Mouse (Mus musculus) adrenal gland, adult 8-10 months (tissue): ENCODE measurements at regions not wholly inside any gene's neighbourhood (a gene's known extent, or its start where the extent isn't known, plus 50 kb on each side); places are given as distances from the start of the nearest gene placed in this dataset.

Source experiments
- DNase-seq: peaks from one replicate; pipeline ENCODE4 v3.0.0; 2022

- no peak for DNase-seq
These were observed 91.4 kb upstream of the Selenok start for GRCm38 (mm10) chr14:29876668-29877067.

GRCm38 (mm10) chr14:29877671-29878422, 90.3 kb upstream of the Selenok start:
- no peak for DNase-seq

- DNase-seq, result no peak
These were observed 89.7 kb upstream of the Selenok start for GRCm38 (mm10) chr14:29878423-29878800.

GRCm38 (mm10) chr14:29879283-29879682, 88.8 kb upstream of the Selenok start:
- DNase-seq, result no peak

- DNase-seq, result no peak
These were observed 85.3 kb upstream of the Selenok start for GRCm38 (mm10) chr14:29882666-29883344.

GRCm38 (mm10) chr14:29895332-29895988, 72.6 kb upstream of the Selenok start:
- DNase-seq, result peak; percentile 74

- DNase-seq, result no peak
These were observed 72.0 kb upstream of the Selenok start for GRCm38 (mm10) chr14:29895989-29896675.

GRCm38 (mm10) chr14:29900931-29901330, 67.2 kb upstream of the Selenok start:
- no peak for DNase-seq

- no peak for DNase-seq
These were observed 64.5 kb upstream of the Selenok start for GRCm38 (mm10) chr14:29903574-29903973.

- no peak for DNase-seq
These were observed 63.3 kb upstream of the Selenok start for GRCm38 (mm10) chr14:29904856-29905255.

GRCm38 (mm10) chr14:29909741-29910140, 58.4 kb upstream of the Selenok start:
- DNase-seq, result peak; percentile 8
